Mouse (Mus musculus) thymus, adult 2 months (tissue): Measurements from ENCODE around the gene Haus5.

Source experiments
- CTCF ChIP-seq: fragments of 200-500 bp; IDR thresholded peaks from 2 replicates; pipeline ENCODE4 v1.5.1; 2012; ENCODE audit warnings: mild to moderate bottlenecking, control low read depth, low read length, moderate library complexity, borderline replicate concordance; ENCODE audit not compliant: control insufficient read depth, poor library complexity, insufficient read depth; ENCODE audit errors: extremely low read depth
- POLR2A ChIP-seq: fragments of 200-500 bp; IDR thresholded peaks from 2 replicates; pipeline ENCODE4 v1.6.1; 2012; ENCODE audit warnings: mild to moderate bottlenecking, low read length, control low read depth, moderate library complexity; ENCODE audit not compliant: control insufficient read depth, poor library complexity, insufficient read depth; ENCODE audit errors: extremely low read depth

- TF ChIP-seq CTCF (0 out of 2 replicates have a peak, but pooled peaks have one; percentile 15), POLR2A (0 out of 2 replicates have a peak, but pooled peaks have one; percentile 42)
Measured at GRCm38 (mm10) chr7:30664529-30665200, at the start of gene Haus5.
